Mouse (Mus musculus) megakaryocyte, adult 5-6 weeks (primary cell): ENCODE measurements around the gene Commd3. TPM values are rescaled to one million over a fixed set of nuclear protein-coding genes. Genes with fewer than 3 reads are reported as not detected.

Experiments
- ATAC-seq: 2 replicates; pipeline ENCODE4 v1.8.0; 2016; ENCODE audit warnings: mild to moderate bottlenecking, inconsistent platforms; ENCODE audit not compliant: poor library complexity, severe bottlenecking
- total RNA-seq, 2 experiments: library from RNA; stranded (forward) in 1 of 2; stranded (reverse) in 1 of 2; fragments of 153-499, 151-499 nt in 1 of 2; fragments of 221-1000, 200-1000 nt in 1 of 2; gene quantifications; 2 replicates each; pipeline versions ENCODE4 v1.2.3 to v1.2.4; 2015 to 2017

The Commd3 gene
- total RNA-seq (2015), result 112 and 114 TPM in 2 replicates
- 105 and 126 TPM in 2 replicates for total RNA-seq (2017)

DNA sequence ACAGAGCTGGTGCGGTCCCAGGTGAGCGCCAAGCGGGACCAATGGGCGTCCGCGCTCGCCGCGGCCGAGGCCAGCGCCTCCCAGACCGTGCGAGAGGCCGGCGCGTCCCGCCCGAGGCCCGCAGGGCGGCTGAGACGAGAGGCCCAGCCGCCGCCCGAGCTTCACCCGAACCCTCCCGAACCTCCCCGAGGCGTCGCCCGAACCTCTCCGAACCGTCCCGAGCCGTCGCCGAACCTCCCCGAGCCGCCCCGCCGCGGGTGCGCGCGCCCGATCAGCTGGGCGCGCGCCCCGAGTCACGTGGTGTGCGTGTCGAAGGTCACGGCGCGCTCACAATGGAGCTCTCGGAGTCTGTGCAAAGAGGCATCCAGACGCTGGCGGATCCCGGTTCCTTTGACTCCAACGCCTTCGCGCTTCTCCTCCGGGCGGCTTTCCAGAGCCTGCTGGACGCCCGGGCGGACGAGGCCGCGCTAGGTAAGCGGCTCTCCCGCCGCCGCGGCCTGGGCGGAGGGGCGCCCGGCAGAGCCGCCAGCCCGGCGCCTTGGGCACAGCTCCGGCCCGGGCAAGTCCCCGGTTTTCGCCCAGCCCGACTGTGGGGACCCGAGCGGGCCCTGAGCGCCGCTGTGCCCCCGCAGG is at the start of gene Commd3:
Gene Commd3 (plus strand): TSS at position 252 of the 633 bp plus-strand sequence.
- ATAC-seq, result peak; percentile 89

DNA sequence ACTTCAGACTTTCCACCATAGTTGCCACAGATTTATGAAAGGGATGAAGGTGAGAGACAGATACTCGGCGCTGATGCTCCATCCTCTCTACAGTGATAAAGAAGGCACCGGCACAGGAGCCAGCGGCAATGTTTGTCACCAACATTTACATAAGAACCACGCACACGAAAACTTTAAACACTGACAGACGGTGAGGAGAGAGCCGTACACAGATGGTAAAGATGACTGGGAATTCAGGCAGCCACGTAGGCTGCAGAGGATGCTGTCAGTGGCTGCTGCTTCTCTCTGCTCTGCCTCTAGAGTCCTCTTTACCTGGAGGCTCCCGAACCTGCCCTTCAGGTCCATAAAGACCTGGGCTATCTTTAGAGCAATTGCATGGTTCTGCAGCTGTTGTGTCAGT is 49.0 kb upstream of the Commd3 start:
- ATAC-seq, result no peak

DNA sequence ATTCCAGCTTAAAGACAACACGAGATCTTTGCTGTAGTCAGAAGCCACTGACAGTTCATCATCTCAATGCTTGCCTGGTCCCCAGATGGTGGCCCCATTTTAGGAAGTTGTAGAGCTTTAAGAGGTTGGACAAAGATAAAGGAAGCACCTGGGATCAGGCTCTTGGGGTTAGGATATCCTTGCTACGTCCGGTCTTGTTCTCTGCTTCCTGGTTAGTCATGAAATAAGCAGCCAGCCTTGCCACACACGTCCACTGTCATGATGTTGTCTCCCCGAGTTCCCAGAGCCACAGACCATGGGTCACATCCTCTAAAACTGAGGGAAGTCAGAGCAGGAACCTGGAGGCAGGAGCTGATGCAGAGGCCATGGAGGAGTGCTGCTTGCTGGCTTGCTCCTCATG is 41.6 kb upstream of the Commd3 start:
- peak; percentile 38; the same call in 1 of the 2 replicates for ATAC-seq

DNA sequence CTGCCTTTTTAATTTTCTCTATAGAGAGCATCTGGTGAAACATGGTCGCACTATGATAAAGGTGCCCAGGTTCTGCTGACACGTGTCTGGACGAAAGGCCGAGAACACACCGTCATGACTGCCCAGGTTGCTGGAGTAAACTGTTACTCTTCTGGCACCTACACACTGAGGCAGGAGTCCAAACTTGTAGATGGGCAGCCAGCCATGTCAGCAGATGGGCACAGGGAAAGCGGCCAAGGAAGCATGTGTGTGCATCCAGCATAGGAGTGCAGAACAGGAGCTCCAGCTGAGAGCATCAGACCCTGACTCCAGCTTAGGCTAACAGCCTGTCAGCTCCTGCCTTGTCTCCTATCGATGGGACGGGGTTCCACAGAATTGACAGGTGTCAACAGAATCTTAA is 37.1 kb upstream of the Commd3 start:
- no peak for ATAC-seq

DNA sequence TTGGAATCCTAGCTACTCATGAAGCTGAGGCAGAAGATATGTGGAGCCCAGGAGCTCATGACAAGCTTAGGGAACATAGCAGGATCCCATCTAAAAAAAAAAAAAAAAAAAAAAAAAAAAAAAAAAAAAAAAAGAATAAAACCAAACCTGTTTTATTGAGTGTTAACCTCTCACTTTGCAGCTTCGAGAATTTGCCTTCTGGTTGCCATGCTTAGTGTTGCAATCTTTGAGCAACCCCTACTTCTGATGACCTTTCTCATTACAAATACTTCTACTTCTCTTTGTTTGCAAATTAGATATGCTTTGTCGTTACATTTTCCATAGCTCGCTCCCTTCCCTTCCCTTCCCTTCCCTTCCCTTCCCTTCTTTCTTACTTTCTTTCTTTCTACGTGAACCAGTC is 23.6 kb upstream of the Commd3 start:
- ATAC-seq, result no peak

DNA sequence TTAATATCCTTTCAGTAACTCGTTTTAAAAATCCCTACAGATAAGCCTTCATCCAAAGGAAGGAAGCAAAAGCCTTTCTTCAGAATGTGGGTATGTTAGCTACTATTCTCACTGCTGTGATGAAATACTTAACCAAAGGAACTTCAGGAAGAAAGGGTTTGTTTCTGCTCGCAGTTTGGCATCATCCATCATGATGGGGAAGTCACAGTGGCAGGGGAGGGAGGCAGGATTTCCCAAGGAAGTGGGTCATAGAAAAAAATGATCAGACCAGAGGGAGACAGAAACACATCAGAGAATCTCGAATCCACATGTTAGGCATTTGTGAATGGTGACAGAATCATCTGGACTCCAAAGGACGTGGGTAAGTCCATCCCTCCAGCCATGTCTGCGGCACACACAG is 17.4 kb upstream of the Commd3 start:
- no peak for ATAC-seq

DNA sequence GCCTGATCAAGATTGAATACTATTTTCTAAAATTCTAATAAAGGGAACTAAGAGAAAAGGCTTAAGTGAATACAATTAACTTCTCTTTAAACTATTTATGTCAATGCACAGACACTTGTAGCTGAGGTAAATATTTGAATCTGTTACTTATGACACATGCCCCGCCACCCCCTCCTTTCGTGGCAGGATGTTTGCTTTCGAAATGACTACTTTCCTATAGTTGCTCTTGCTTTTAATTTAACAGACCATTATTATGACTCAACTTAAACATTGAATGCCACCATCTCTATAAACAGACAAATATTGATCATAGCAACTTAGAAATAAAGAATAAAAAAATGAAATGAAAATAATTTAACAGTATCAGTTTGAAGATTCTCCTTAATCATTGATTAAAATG is 8.2 kb upstream of the Commd3 start:
- no peak for ATAC-seq

DNA sequence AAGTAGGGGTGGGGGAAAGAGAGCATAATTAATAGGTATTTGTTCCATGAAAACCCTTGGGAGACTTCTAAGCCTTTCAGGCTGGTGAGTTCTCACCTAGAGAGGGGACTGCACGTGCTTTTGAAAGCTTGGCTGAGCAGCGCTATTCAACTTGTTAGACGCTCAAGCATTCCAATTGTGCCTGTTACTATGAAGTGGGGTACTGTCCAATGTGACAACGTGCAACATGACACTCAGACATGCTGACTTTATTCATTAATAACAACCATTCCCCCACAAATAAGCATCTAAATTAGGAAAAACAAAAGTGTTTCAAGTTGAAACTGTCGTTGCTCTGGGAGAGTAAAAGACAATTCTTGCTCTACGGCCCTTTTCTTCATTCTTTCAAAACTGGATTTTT is 1.1 kb upstream of the Commd3 start:
- ATAC-seq, result no peak

DNA sequence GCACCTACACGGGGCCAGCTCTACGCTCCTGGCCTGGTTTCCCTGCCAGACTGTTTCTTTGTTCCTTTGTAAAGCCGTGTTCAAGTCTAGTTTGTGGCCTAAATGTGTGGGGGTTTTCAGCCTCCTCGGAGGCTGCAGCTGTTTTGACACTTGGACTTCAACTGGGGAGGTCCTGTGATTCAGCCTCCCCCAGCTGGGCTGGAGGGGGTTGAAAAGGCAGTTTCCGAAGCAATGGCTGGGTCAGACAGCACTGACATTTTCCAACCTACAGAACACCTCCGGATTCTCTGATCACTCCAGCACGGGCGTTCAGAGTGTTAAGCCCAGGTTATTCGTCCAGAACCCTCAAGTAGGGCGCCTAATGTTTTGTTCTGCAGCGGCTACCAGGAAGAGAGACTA is 581 bp downstream of the Commd3 start:
- ATAC-seq, result no peak

DNA sequence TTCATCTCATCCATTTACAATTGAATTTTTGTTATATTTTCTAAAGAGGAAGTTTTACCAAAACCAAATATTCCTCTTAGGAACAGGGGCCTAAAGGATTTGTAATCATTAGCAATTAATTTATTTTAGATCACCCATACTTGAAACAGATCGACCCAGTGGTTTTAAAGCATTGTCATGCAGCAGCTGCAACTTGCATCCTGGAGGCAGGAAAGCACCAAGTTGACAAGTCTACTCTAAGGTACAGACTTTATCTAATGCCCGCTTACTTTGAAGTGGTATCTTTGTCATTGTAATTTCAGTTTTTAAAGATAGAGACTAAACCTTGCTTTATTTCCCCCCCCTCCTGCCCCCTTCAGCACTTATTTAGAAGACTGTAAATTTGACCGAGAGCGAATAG is 1.6 kb downstream of the Commd3 start:
- no peak for ATAC-seq

DNA sequence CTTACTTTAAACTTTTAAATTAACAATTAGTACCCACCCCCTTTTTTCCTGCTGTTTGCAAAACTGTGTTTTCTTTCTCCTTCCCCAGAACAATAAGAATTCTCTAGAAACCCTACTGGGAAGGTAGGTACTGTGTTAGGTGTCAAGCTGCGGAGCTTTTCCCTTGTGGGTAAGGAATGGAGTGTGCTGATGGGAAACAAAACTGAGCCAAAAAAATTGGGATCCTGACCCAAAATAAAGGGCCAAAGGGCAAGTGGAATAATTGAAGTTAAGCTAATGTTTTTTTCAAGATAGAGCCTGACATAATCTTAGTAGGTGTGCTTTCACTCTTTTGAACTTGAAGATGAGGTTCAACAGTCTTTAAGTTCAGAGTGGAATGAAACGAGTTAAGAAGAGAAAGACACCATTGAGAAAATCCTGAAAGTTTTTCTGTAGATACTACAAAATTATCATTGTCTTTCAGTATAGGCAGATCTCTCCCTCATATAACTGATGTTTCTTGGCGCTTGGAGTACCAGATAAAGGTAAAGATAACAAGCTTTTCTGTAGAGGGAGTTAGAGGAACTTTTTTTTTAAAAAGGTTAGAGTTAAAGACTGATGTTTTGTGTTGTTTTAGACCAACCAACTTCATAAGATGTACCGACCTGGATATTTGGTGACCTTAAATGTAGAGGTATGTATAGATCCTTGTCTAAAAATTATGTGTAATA is 2.2 kb downstream of the Commd3 start:
- ATAC-seq, result no peak

DNA sequence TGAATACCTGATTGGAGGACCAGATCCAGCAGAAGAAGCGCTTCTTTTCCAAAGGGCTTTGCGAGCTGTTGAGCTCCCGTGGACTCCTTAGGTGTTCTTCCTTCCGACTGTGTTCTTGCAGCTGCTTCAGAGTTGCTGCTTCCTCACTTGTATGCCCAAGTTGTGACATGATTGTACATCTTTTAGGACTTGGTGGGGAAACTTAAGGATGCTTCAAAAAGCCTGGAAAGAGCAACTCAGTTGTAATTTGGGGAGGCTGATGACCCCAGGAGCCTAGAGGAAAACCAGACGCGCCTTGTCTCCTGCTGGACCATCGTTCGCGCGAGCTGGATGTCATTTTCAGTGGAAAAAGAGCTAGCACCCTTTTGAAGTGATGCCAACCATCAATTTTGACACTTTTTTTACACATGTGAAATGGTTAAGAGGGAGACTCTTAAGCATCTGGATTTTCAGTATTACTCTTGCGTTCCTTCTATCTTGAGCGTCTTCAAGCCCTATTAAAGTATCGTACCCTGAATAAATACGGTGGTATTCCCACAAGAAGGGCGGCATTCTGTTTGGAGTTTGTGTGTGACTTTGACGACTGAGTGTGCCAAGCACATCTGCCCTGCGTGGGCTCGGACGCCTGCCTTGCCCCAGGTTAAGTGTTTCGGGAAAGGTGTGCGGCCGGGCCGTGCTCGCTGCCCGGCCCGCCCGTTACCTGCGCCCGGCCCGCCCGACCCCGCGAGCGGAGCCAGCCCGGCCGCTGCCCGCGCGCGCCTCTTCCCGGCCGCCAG is 3.7 kb downstream of the Commd3 start:
- no peak for ATAC-seq

DNA sequence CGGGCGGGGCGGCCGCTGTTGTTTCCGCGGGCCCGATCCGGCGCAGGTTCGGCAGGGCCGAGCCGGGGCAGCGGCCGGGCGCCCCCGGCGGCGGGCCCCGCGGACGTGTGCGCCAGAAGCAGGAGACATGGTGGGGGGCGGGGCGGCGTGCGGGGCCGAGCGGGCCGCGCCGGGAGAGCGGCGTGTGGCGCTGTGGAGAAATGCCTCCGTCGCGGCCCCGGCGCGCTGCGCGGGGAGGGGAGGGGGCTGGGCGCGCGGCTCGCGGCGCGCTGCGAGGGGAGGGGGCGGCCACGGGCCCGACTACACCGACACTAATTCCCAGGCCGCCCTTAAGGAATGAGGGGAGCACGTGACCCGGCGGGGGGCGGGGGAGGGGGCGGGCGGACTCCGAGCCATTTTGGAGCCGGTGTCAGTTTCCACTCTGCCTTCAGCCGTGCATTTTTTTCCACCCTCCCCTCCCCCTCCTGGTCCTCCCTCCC is 4.3 kb downstream of the Commd3 start:
- peak; percentile 20 for ATAC-seq

DNA sequence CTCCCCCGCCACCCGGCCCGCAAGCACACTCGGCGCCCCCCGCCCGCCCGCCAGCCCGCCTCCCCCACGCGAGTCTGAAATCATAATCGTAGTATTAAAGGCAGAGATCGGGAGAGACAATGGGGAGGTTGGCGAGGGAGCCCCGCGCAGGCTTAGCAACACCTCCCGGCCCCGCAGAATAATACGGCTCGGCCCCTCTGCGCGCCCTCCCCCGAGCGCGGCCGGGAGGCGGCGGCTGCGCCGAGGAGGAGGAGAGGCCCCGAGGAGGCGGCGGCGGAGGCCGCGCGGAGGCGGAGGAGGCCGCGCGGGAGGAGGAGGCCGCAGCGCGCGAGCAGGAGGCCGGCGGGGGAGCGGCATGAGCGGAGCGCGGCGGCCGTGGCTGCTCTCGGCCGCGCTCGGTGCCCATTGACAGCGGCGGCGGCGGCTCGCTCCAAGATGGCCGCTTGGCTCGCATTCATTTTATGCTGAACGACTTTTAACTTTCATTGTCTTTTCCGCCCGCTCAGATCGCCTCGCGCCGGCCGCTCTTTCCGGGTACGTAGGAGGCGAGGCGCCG is 4.8 kb downstream of the Commd3 start, which contains the start of gene Bmi1:
Gene Bmi1 (plus strand): TSS at position 83 of the 556 bp plus-strand sequence.
- peak; percentile 9 for ATAC-seq

DNA sequence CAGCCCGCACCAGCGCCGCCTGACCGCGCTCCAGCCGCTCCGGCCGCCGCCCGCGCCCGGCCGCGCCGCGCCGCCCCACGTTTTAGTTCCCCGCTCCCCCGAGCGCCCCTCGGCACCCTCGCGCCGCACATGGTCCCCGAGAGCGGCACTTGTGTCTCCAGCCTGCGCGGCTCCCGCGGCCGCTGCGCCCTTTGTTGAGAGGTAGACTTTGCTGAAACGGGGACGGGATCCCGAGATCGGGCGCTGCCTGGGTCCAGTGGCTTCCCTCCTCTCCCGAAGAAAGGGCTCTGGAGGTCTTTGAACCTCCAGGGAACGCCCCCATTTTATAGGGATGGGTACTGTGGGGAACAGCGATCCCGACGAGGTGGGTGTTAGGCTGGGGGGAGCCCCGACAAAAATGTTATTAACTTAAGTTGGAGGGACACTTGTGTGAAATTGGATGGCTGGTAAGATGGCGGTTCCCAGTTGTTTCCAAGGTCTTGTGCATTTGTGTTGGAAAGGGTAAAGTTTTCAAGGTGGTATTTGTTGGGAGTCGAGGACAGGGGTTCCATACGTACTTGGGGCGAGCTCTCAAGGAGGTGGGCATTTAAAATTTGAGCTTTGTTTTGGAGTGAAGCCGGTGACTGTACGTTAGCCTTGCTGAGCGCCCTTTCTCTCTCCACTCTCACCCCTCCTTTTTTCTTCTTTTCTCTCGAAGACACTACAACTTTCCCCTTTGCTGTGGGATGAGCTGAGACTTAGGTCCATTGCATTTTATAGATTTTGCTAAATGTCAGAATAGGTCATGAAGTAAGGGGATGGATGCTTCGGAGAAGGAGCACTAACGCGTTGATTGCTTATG is 5.7 kb downstream of the Commd3 start:
- ATAC-seq, result no peak

DNA sequence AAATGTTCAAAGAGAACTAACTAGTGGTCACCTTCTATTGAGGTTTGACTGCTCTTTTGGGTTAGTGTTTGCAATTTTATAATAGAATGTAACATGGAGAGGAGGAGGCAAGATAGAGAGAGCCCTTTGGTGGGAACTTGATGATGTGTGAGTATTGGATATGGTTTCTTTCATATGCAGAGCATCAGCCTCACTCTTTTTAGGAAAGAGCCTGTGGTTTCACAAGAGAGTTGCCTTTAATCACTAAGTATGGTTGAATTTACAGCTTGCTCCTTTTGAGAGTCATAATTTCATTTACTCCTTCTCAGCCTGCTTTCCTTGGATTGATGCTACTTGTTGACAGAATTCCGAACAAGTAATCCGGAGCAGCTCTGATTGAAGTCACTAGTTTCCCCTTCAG is 7.5 kb downstream of the Commd3 start:
- ATAC-seq, result no peak

DNA sequence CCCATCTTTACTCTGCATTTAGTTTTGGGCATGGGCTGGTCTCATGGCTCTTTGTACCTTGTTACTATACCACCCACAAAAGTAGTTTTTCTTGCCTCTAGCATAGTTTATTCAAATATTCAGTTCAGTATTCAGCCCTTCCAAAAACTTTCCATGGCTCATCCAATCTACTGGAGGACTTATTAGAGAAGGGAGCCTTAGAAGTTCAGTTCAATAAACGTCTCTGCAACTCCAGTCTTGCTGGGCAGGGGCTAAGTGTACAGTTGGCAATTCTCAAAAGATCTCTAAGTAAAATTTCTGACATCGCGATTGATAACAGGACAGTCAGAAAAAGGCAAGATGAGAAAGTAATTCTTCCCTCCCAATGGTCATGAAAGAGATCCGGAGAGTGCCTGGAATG is 8.3 kb downstream of the Commd3 start:
- no peak for ATAC-seq

DNA sequence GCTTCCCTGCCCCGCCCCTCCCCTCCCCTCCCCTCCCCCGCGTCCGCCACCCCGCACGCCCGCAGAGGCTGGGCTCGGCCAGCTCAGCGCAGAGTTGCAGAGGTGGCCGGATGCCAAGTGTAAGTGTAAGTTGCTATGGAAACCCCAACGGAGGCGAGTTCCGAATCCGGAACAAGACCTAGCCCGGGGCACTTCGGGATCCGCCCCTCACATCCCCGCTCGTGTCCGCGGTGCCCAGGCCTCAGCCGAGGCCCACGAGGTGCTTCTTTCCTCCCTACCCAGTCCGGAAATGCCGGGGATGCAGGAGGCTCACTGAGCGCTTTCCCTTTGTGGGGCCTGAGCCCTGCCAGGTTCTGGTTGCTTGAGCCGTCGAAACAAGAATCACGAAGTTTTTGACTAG is 8.8 kb downstream of the Commd3 start:
- peak; percentile 76 for ATAC-seq

DNA sequence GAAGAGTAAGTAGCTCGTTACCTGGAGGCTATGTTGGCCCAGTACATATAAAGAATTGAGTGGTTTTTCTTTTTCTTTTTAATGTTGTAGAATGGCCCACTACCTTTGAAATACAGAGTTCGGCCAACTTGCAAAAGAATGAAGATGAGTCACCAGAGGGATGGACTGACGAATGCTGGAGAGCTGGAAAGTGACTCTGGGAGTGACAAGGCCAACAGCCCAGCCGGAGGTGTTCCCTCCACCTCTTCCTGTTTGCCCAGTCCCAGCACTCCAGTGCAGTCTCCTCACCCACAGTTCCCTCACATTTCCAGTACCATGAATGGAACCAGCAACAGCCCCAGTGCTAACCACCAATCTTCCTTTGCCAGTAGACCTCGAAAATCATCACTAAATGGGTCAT is 11.9 kb downstream of the Commd3 start:
- ATAC-seq, result no peak

DNA sequence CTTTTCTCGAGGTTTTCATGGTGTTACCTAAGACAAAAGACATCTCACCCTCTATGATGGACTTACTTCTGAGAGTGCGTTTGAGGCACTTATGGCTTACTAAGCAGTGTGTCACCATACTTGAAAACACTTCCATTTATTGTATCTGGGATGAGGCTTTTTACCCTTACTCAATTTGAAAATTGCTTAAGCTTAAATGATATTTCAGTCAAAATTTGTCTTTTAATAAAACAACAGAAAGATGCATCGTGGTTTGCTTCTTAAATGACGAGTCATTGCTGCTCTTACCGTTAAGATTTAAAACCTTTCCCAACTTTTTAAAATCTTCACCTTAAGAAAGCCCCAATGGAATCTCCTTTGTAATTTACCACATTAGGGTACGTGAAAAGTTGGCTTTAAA is 14.2 kb downstream of the Commd3 start:
- no peak for ATAC-seq
